In genomic region chr4:59569538-59569937, GRCm38 (mm10) we compare ENCODE assay signal across 9 mouse cellular contexts. TPM values are rescaled to one million over a fixed set of nuclear protein-coding genes. Genes with fewer than 3 reads are reported as not detected.
DNase-seq lines count a peak whose midpoint lies in the region; ATAC-seq lines count a peak whose summit lies in the region.
"Had no signal": no experiment of that assay in that cellular context is flagged by ENCODE, and none has a peak within 500 bp of the region (broad histone marks: within the 10 kb centered on the region; RNA-seq: fewer than 3 reads in every experiment).

No protein-coding gene starts in this region.

- no peak overlapping the region for H3K4me2 ChIP-seq in forebrain, embryonic 13.5 days
- H3K4me2 ChIP-seq in hindbrain, embryonic 14.5 days (replicated peaks), result no peak overlapping the region
- H3K4me2 ChIP-seq: midbrain, embryonic 12.5 days had no signal

- 4% methylated on average over 7 of the region's 7 CpGs for WGBS in forebrain, embryonic 13.5 days
- WGBS in hindbrain, embryonic 14.5 days, result 4% methylated on average over 7 of the region's 7 CpGs
- WGBS in macrophage (ENCODE audit: missing documents), result 1% methylated on average over 7 of the region's 7 CpGs

- H3K27ac ChIP-seq in forebrain, embryonic 13.5 days, result no peak overlapping the region
- H3K27ac ChIP-seq in hindbrain, embryonic 14.5 days, result no peak overlapping the region
- H3K27ac ChIP-seq in macrophage, result peak overlapping the region; percentile 27
- H3K27ac ChIP-seq: midbrain, embryonic 12.5 days had no signal

- H3K36me3 ChIP-seq in forebrain, embryonic 13.5 days (ENCODE audit: poor library complexity, severe bottlenecking), result no peaks in the 10 kb centered on the region
- no peaks in the 10 kb centered on the region for H3K36me3 ChIP-seq in hindbrain, embryonic 14.5 days (replicated peaks; ENCODE audit: control insufficient read depth, insufficient read depth)
- no peaks in the 10 kb centered on the region for H3K36me3 ChIP-seq in macrophage (ENCODE audit: inconsistent target)
- H3K36me3 ChIP-seq: midbrain, embryonic 12.5 days had no signal

- DNase-seq in Muller cell, postnatal 12 days (ENCODE audit: inconsistent ontology term), result peak; percentile 61
- DNase-seq in c-Kit-positive CD71-positive TER-119-positive erythroid progenitor cells, embryonic 14.5 days (ENCODE audit: low spot score), result peak; percentile 90
- peak; percentile 95 for DNase-seq in hindbrain, embryonic 14.5 days (ENCODE audit: low spot score)
- peak; percentile 75 to 77 for DNase-seq in left cerebral cortex, adult 18-20 months (ENCODE audit: low spot score in 2 of 2)
- peak; percentile 83 to 87 for DNase-seq in right cerebral cortex, adult 2 months (ENCODE audit: low spot score in 2 of 2)
- peak; percentile 47 to 76 for DNase-seq in urinary bladder, postnatal 4 days (ENCODE audit: low spot score in 2 of 2)

- ATAC-seq in forebrain, embryonic 13.5 days, result peak; percentile 65
- ATAC-seq in hindbrain, embryonic 14.5 days (ENCODE audit: low FRiP score), result peak; percentile 75

- no peak overlapping the region for H3K4me3 ChIP-seq in forebrain, embryonic 13.5 days
- no peak overlapping the region for H3K4me3 ChIP-seq in hindbrain, embryonic 14.5 days (replicated peaks; ENCODE audit: low read length)
- no peak overlapping the region for H3K4me3 ChIP-seq in macrophage (ENCODE audit: inconsistent target)
- H3K4me3 ChIP-seq: midbrain, embryonic 12.5 days had no signal

- H3K9ac ChIP-seq in forebrain, embryonic 13.5 days, result no peak overlapping the region
- no peak overlapping the region for H3K9ac ChIP-seq in hindbrain, embryonic 14.5 days
- H3K9ac ChIP-seq: midbrain, embryonic 12.5 days had no signal

- H3K4me1 ChIP-seq in forebrain, embryonic 13.5 days, result no peaks in the 10 kb centered on the region
- H3K4me1 ChIP-seq in hindbrain, embryonic 14.5 days (replicated peaks; ENCODE audit: control insufficient read depth, insufficient read depth, low read length), result no peaks in the 10 kb centered on the region
- H3K4me1 ChIP-seq: midbrain, embryonic 12.5 days had no signal

- no peaks in the 10 kb centered on the region for H3K27me3 ChIP-seq in forebrain, embryonic 13.5 days
- H3K27me3 ChIP-seq in hindbrain, embryonic 14.5 days (ENCODE audit: control insufficient read depth, insufficient read depth, low read length), result no peaks in the 10 kb centered on the region
- H3K27me3 ChIP-seq: midbrain, embryonic 12.5 days had no signal

- no peaks in the 10 kb centered on the region for H3K79me2 ChIP-seq in macrophage (ENCODE audit: inconsistent target)

- 0 out of 2 replicates have a peak, but pooled peaks cover 4% of the 10 kb centered on the region for H3K9me3 ChIP-seq in forebrain, embryonic 13.5 days (replicated peaks)
- H3K9me3 ChIP-seq in hindbrain, embryonic 14.5 days (ENCODE audit: control insufficient read depth, low read length), result peaks cover 5% of the 10 kb centered on the region; the same call in 1 of the 2 replicates

RNA-seq across cellular contexts. Expression of gene Hsdl2, which starts 11.8 kb away (rescaled TPM):
- 24.0 and 26.4 TPM in 2 replicates for polyA plus RNA-seq in forebrain, embryonic 13.5 days (2015; fragmentation: Nextera tagmentation; extraction: Ambion mirVana)
- polyA plus RNA-seq in hindbrain, embryonic 14.5 days (2014; fragmentation: Nextera tagmentation; extraction: Ambion mirVana), result 38.1 and 41.7 TPM in 2 replicates
- 10 to 100 TPM; 25.7 to 28.1 TPM for total RNA-seq in left cerebral cortex, adult 18-20 months (2021)
- 1 to 10 TPM in 22 of 26 experiments, under 1 TPM in 4; 0.51 to 6.9 (median 3.1) TPM for total RNA-seq in macrophage (2018; cell fraction: chromatin; rRNA removed)
- 10 to 100 TPM in 25 of 26 experiments, 1 to 10 TPM in 1; 9.6 to 15.3 (median 12.9) TPM for total RNA-seq in macrophage (2018; cell fraction: cytosol; rRNA removed)
- 1 to 10 TPM; 2.0 to 9.2 (median 5.4) TPM for total RNA-seq in macrophage (2018; cell fraction: nucleus; rRNA removed)
- 10.6 to 19.8 TPM (median 15.6 TPM) in 3 replicates for polyA plus RNA-seq in macrophage (2018)

RNA-seq across cellular contexts. Expression of gene Ptbp3, which starts 20.4 kb away (rescaled TPM):
- 16.0 and 18.7 TPM in 2 replicates for polyA plus RNA-seq in forebrain, embryonic 13.5 days (2015; fragmentation: Nextera tagmentation; extraction: Ambion mirVana)
- 24.9 and 25.6 TPM in 2 replicates for polyA plus RNA-seq in hindbrain, embryonic 14.5 days (2014; fragmentation: Nextera tagmentation; extraction: Ambion mirVana)
- total RNA-seq in left cerebral cortex, adult 18-20 months (2021), result 10 to 100 TPM; 31.3 to 34.4 TPM
- 100 to 1,000 TPM; 141 to 413 (median 246) TPM for total RNA-seq in macrophage (2018; cell fraction: chromatin; rRNA removed)
- total RNA-seq in macrophage (2018; cell fraction: cytosol; rRNA removed), result 100 to 1,000 TPM; 170 to 231 (median 203) TPM
- 100 to 1,000 TPM; 155 to 273 (median 205) TPM for total RNA-seq in macrophage (2018; cell fraction: nucleus; rRNA removed)
- 98.5 to 135 TPM (median 111 TPM) in 3 replicates for polyA plus RNA-seq in macrophage (2018)

RNA-seq across cellular contexts. Expression of gene E130308A19Rik, which starts 56.5 kb away (rescaled TPM):
- 39.7 and 42.0 TPM in 2 replicates for polyA plus RNA-seq in forebrain, embryonic 13.5 days (2015; fragmentation: Nextera tagmentation; extraction: Ambion mirVana)
- 54.7 and 59.9 TPM in 2 replicates for polyA plus RNA-seq in hindbrain, embryonic 14.5 days (2014; fragmentation: Nextera tagmentation; extraction: Ambion mirVana)
- 10 to 100 TPM; 11.6 to 13.1 TPM for total RNA-seq in left cerebral cortex, adult 18-20 months (2021)
- total RNA-seq in macrophage (2018; cell fraction: chromatin; rRNA removed), result 1 to 10 TPM in 25 of 26 experiments, under 1 TPM in 1; 0.84 to 8.8 (median 3.5) TPM
- 1 to 10 TPM in 25 of 26 experiments, under 1 TPM in 1; 0.99 to 3.6 (median 1.9) TPM for total RNA-seq in macrophage (2018; cell fraction: cytosol; rRNA removed)
- total RNA-seq in macrophage (2018; cell fraction: nucleus; rRNA removed), result 1 to 10 TPM in 25 of 26 experiments, under 1 TPM in 1; 0.77 to 7.2 (median 3.5) TPM
- 1.6 to 2.9 TPM (median 2.5 TPM) in 3 replicates for polyA plus RNA-seq in macrophage (2018)

Comparison
In these comparisons a context has a peak if more than half of its experiments do, and no peak if none do; other contexts are left out.
1. RNA of gene E130308A19Rik, which starts 56.5 kb away (polyA plus RNA-seq): 54.7 to 59.9 TPM in hindbrain, embryonic 14.5 days and 39.7 to 42.0 TPM in forebrain, embryonic 13.5 days; 1.6 to 2.9 TPM in macrophage; every median in the first group is over 10 times any median in the second.
2. Peak in every context shown above with its lines, with median percentiles within 50 percentile points of each other: DNase-seq.